Mouse (Mus musculus): ENCODE measurements at regions not wholly inside any gene's neighbourhood (a gene's known extent, or its start where the extent isn't known, plus 50 kb on each side); places are given as distances from the start of the nearest gene placed in this dataset.

DNA sequence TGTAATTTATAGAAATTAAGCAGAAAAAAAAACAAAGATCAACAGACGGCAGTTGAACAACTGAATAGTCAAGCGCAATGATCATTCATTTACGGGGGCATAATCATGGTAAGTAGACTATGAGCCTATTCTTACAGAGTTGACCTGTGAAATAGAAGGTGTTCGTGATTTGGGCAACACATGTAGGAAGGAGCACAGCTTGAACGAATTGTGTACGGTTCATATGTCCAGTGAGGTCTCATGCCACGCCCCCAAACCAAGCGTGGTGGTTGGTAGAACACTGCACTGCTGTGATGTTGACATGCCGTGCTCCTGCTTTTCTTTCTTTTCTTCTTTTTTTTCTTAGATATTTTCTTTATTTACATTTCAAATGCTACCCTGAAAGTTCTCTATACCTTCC, 563.1 kb downstream of the Etv1 start:
- ATAC-seq (ENCODE audit: low TSS enrichment): no peak

- ATAC-seq (ENCODE audit: low TSS enrichment): no peak
Observed at GRCm38 (mm10) chr12:39371480-39372245, 592.5 kb downstream of the Etv1 start.

GRCm38 (mm10) chr12:39373721-39374120, 594.5 kb downstream of the Etv1 start:
- ATAC-seq (ENCODE audit: low TSS enrichment): no peak
